In genomic region chr4:106778116-106778788, GRCm38 (mm10) we compare ENCODE assay signal across 8 mouse cellular contexts. TPM values are rescaled to one million over a fixed set of nuclear protein-coding genes. Genes with fewer than 3 reads are reported as not detected.
A peak's percentile ranks its signal among the peaks of the same experiment; 100 is the strongest.
DNase-seq lines count a peak whose midpoint lies in the region; ATAC-seq and TF ChIP-seq lines count a peak whose summit lies in the region.

No protein-coding gene starts in this region.

- peaks cover 36% of the 10 kb centered on the region for H3K4me1 ChIP-seq in embryonic facial prominence, embryonic 12.5 days
- 0 out of 2 replicates have a peak, but pooled peaks cover 7% of the 10 kb centered on the region for H3K4me1 ChIP-seq in intestine, postnatal 0 days (replicated peaks; ENCODE audit: control insufficient read depth, insufficient read depth, low read length)

- no peaks in the 10 kb centered on the region for H3K27me3 ChIP-seq in embryonic facial prominence, embryonic 12.5 days
- no peaks in the 10 kb centered on the region for H3K27me3 ChIP-seq in intestine, postnatal 0 days (replicated peaks; ENCODE audit: control insufficient read depth, insufficient read depth, low read length)

- DNase-seq in adrenal gland, postnatal 4 days (ENCODE audit: low spot score in 2 of 2): peak; percentile 72 to 87
- peak; percentile 69 to 88 for DNase-seq in left cerebral cortex, adult 9 months (ENCODE audit: low spot score in 2 of 2)
- DNase-seq in right cerebral cortex, postnatal 14 days: peak; percentile 92
- no peak for DNase-seq in natural killer cell, adult 2 months (ENCODE audit: low spot score in 2 of 2)

- peak overlapping the region; percentile 74 for H3K27ac ChIP-seq in embryonic facial prominence, embryonic 12.5 days
- H3K27ac ChIP-seq in intestine, postnatal 0 days (ENCODE audit: low read depth, low read length): peak overlapping the region; percentile 52

- no peaks in the 10 kb centered on the region for H3K9me3 ChIP-seq in embryonic facial prominence, embryonic 12.5 days
- H3K9me3 ChIP-seq in intestine, postnatal 0 days (ENCODE audit: control insufficient read depth): no peaks in the 10 kb centered on the region

- peak; percentile 70 for TF ChIP-seq CTCF in intestine, postnatal 0 days (IDR thresholded peaks at IDR 0.05; ENCODE audit: low read depth)

- no peak overlapping the region for H3K9ac ChIP-seq in embryonic facial prominence, embryonic 12.5 days
- H3K9ac ChIP-seq in intestine, postnatal 0 days (ENCODE audit: low read depth, low read length): no peak overlapping the region

- no peak overlapping the region for H3K4me3 ChIP-seq in embryonic facial prominence, embryonic 12.5 days
- H3K4me3 ChIP-seq in intestine, postnatal 0 days (ENCODE audit: low read depth, low read length): no peak overlapping the region

- no peak overlapping the region for H3K4me2 ChIP-seq in embryonic facial prominence, embryonic 12.5 days (replicated peaks)
- H3K4me2 ChIP-seq in intestine, postnatal 0 days (replicated peaks; ENCODE audit: low read depth): no peak overlapping the region

- peak; percentile 82 for ATAC-seq in embryonic facial prominence, embryonic 12.5 days (ENCODE audit: insufficient number of reproducible peaks, insufficient read depth, low FRiP score, low TSS enrichment)
- peak; percentile 27; the same call in 1 of the 2 replicates for ATAC-seq in granulocyte monocyte progenitor cell, adult 5-6 weeks (replicated peaks; ENCODE audit: poor library complexity, severe bottlenecking)
- peak; percentile 97 for ATAC-seq in intestine, postnatal 0 days
- peak; percentile 48 for ATAC-seq in megakaryocyte progenitor cell, adult 5-6 weeks (replicated peaks; ENCODE audit: poor library complexity)

- H3K36me3 ChIP-seq in embryonic facial prominence, embryonic 12.5 days: no peaks in the 10 kb centered on the region
- H3K36me3 ChIP-seq in intestine, postnatal 0 days (ENCODE audit: control insufficient read depth, insufficient read depth): peaks cover 4% of the 10 kb centered on the region; the same call in 1 of the 2 replicates

- 43% methylated on average over 5 of the region's 5 CpGs for WGBS in embryonic facial prominence, embryonic 12.5 days
- 46% methylated on average over 5 of the region's 5 CpGs for WGBS in intestine, postnatal 0 days

RNA-seq across cellular contexts. Expression of gene Acot11, which starts 26.5 kb away (rescaled TPM):
- 1 to 10 TPM; 6.1 to 7.4 TPM for total RNA-seq in adrenal gland, postnatal 4 days (2021)
- polyA plus RNA-seq in embryonic facial prominence, embryonic 12.5 days (2016; fragmentation: Nextera tagmentation; extraction: Ambion mirVana): 1.9 and 3.0 TPM in 2 replicates
- total RNA-seq in granulocyte monocyte progenitor cell, adult 5-6 weeks (2014; fragmentation: Nextera tagmentation): 5.0 and 5.9 TPM in 2 replicates
- total RNA-seq in granulocyte monocyte progenitor cell, adult 5-6 weeks (2017): 2.2 and 4.9 TPM in 2 replicates
- polyA plus RNA-seq in intestine, postnatal 0 days (2015; fragmentation: Nextera tagmentation; extraction: Ambion mirVana): 7.8 and 7.9 TPM in 2 replicates
- total RNA-seq in megakaryocyte progenitor cell, adult 5-6 weeks (2015): 2.0 and 2.3 TPM in 2 replicates
- 2.6 and 3.2 TPM in 2 replicates for total RNA-seq in megakaryocyte progenitor cell, adult 5-6 weeks (2017)

RNA-seq across cellular contexts. Expression of gene Fam151a, which starts 44.6 kb away (rescaled TPM):
- total RNA-seq in adrenal gland, postnatal 4 days (2021): 1 to 10 TPM in 1 of 2 experiments, under 1 TPM in 1; 0.48 to 5.2 TPM
- 0.19 TPM in 1 of 2 replicates, not detected in the other for polyA plus RNA-seq in embryonic facial prominence, embryonic 12.5 days (2016; fragmentation: Nextera tagmentation; extraction: Ambion mirVana)
- not detected in 2 replicates for total RNA-seq in granulocyte monocyte progenitor cell, adult 5-6 weeks (2014; fragmentation: Nextera tagmentation)
- not detected in 2 replicates for total RNA-seq in granulocyte monocyte progenitor cell, adult 5-6 weeks (2017)
- 0.25 and 0.31 TPM in 2 replicates for polyA plus RNA-seq in intestine, postnatal 0 days (2015; fragmentation: Nextera tagmentation; extraction: Ambion mirVana)
- total RNA-seq in megakaryocyte progenitor cell, adult 5-6 weeks (2015): not detected in 2 replicates
- total RNA-seq in megakaryocyte progenitor cell, adult 5-6 weeks (2017): not detected in 2 replicates

RNA-seq across cellular contexts. Expression of gene Mroh7, which starts 47.5 kb away (rescaled TPM):
- total RNA-seq in adrenal gland, postnatal 4 days (2021): 1 to 10 TPM; 2.7 to 3.2 TPM
- 0.58 TPM in 1 of 2 replicates, not detected in the other for polyA plus RNA-seq in embryonic facial prominence, embryonic 12.5 days (2016; fragmentation: Nextera tagmentation; extraction: Ambion mirVana)
- not detected in 2 replicates for total RNA-seq in granulocyte monocyte progenitor cell, adult 5-6 weeks (2014; fragmentation: Nextera tagmentation)
- not detected in 2 replicates for total RNA-seq in granulocyte monocyte progenitor cell, adult 5-6 weeks (2017)
- polyA plus RNA-seq in intestine, postnatal 0 days (2015; fragmentation: Nextera tagmentation; extraction: Ambion mirVana): 0.33 TPM in 2 replicates
- total RNA-seq in megakaryocyte progenitor cell, adult 5-6 weeks (2015): not detected in 2 replicates
- not detected in 2 replicates for total RNA-seq in megakaryocyte progenitor cell, adult 5-6 weeks (2017)

Comparison
In these comparisons a context has a peak if more than half of its experiments do, and no peak if none do; other contexts are left out.
1. DNase-seq: peak in adrenal gland, postnatal 4 days (2 of 2), left cerebral cortex, adult 9 months (2 of 2) and right cerebral cortex, postnatal 14 days (single experiment); none in natural killer cell, adult 2 months (0 of 2).
2. ATAC-seq: peak in every context shown above with its lines; median percentile 97 in intestine, postnatal 0 days; 82 in embryonic facial prominence, embryonic 12.5 days; 48 in megakaryocyte progenitor cell, adult 5-6 weeks; 27 in granulocyte monocyte progenitor cell, adult 5-6 weeks.